ENCODE assay signal across 7 mouse cellular contexts in genomic region chr9:57967237-57967960, GRCm38 (mm10). TPM values are rescaled to one million over a fixed set of nuclear protein-coding genes. Genes with fewer than 3 reads are reported as not detected.
DNase-seq lines count a peak whose midpoint lies in the region; TF ChIP-seq lines count a peak whose summit lies in the region.

No protein-coding gene starts in this region.

- peaks cover 49% of the 10 kb centered on the region for H3K4me1 ChIP-seq in spleen, adult 2 months (ENCODE audit: control insufficient read depth, insufficient read depth, insufficient read length)

- no peaks in the 10 kb centered on the region for H3K36me3 ChIP-seq in spleen, adult 2 months (ENCODE audit: control insufficient read depth, insufficient read depth, low read length)

- intact Hi-C loops in heart, postnatal 36 days (cut with DNase I), result loop anchor here (2.0 kb wide), 1 partner anchor 17 kb away; no protein-coding TSS in a partner anchor

- no peak for TF ChIP-seq CTCF in spleen, adult 2 months (IDR thresholded peaks at IDR 0.05; ENCODE audit: extremely low read depth, insufficient read depth, insufficient read length, insufficient replicate concordance)

- DNase-seq in spleen, adult 2 months (ENCODE audit: low read depth in 1 of 2, low spot score in 2 of 2), result peak in 1 of 2 experiments; percentile 21
- DNase-seq in spleen, postnatal 4 days (ENCODE audit: low spot score in 2 of 2), result no peak
- peak; percentile 89 to 90 for DNase-seq in cerebellum, postnatal 25 days
- DNase-seq in heart, postnatal 36 days, result peak; percentile 72 to 80
- DNase-seq in right cerebral cortex, postnatal 4 days, result peak; percentile 56
- DNase-seq in urinary bladder, adult 18-20 months (ENCODE audit: low spot score in 2 of 2), result no peak
- no peak for DNase-seq in urinary bladder, postnatal 36 days (ENCODE audit: low spot score in 2 of 2)

- no peak overlapping the region for H3K4me3 ChIP-seq in spleen, adult 2 months (ENCODE audit: extremely low read depth, insufficient read depth, insufficient read length)

- peak overlapping the region; percentile 43; the same call in 1 of the 2 replicates for H3K27ac ChIP-seq in spleen, adult 2 months (ENCODE audit: insufficient read depth, low read length)

- no peak for TF ChIP-seq POLR2A in spleen, adult 2 months (IDR thresholded peaks at IDR 0.05; ENCODE audit: low read depth, low read length)

- no peaks in the 10 kb centered on the region for H3K27me3 ChIP-seq in spleen, adult 2 months (ENCODE audit: control insufficient read depth, insufficient read depth, low read length)

- 56% methylated on average over 14 of the region's 14 CpGs for WGBS in spleen, adult 2 months

RNA-seq across cellular contexts. Expression of gene Sema7a, which starts 27.5 kb away (rescaled TPM):
- 26.1 and 35.7 TPM in 2 replicates for polyA plus RNA-seq in spleen, adult 2 months (2012; rRNA removed)
- 10 to 100 TPM; 20.0 to 20.8 TPM for total RNA-seq in heart, postnatal 36 days (2021)

RNA-seq across cellular contexts. Expression of gene Cyp11a1, which starts 38.8 kb away (rescaled TPM):
- 0.52 and 0.67 TPM in 2 replicates for polyA plus RNA-seq in spleen, adult 2 months (2012; rRNA removed)
- total RNA-seq in heart, postnatal 36 days (2021), result under 1 TPM; 0.16 to 0.22 TPM

RNA-seq across cellular contexts. Expression of gene Ubl7, which starts 56.6 kb away (rescaled TPM):
- 88.3 and 131 TPM in 2 replicates for polyA plus RNA-seq in spleen, adult 2 months (2012; rRNA removed)
- total RNA-seq in heart, postnatal 36 days (2021), result 10 to 100 TPM; 78.9 to 82.4 TPM

Comparison
In these comparisons a context has a peak if more than half of its experiments do, and no peak if none do; other contexts are left out.
1. DNase-seq: peak in cerebellum, postnatal 25 days (2 of 2), heart, postnatal 36 days (2 of 2) and right cerebral cortex, postnatal 4 days (single experiment); none in spleen, postnatal 4 days (0 of 2), urinary bladder, adult 18-20 months (0 of 2) and urinary bladder, postnatal 36 days (0 of 2).